Mouse (Mus musculus) G1E (cell line): ENCODE data around the gene Gm8773.

Experiments used
- CTCF ChIP-seq: IDR thresholded peaks from 2 replicates; pipeline ENCODE4 v1.5.1; 2012; ENCODE audit warnings: low read depth, low read length, inconsistent platforms, mixed read lengths
- GATA1 ChIP-seq: IDR thresholded peaks from 2 replicates; pipeline ENCODE4 v1.6.1; 2012; ENCODE audit warnings: borderline replicate concordance, low read length, inconsistent platforms, mixed read lengths
- GATA2 ChIP-seq: IDR thresholded peaks from 2 replicates; pipeline ENCODE4 v1.6.1; 2012; ENCODE audit warnings: low read depth, low read length, inconsistent platforms, borderline replicate concordance
- POLR2AphosphoS5 ChIP-seq: IDR thresholded peaks from 2 replicates; pipeline ENCODE4 v1.6.1; 2012; ENCODE audit warnings: low read depth, low read length, inconsistent platforms; ENCODE audit not compliant: insufficient replicate concordance

GRCm38 (mm10) chr5:5540385-5540784, 33.2 kb upstream of the Gm8773 start:
- no peak for TF ChIP-seq GATA2
- TF ChIP-seq CTCF, result no peak
- TF ChIP-seq POLR2AphosphoS5, result no peak
- no peak for TF ChIP-seq GATA1
